Mouse (Mus musculus) hindlimb bud, embryonic 11.5 days (tissue): ENCODE measurements at regions not wholly inside any gene's neighbourhood (a gene's known extent, or its start where the extent isn't known, plus 50 kb on each side); places are given as distances from the start of the nearest gene placed in this dataset.

Experiments used
- DNase-seq: peaks from one replicate; pipeline ENCODE4 v3.0.0-alpha.2; 2012; ENCODE audit warnings: low read depth, low spot score; ENCODE audit errors: extremely low spot score

GRCm38 (mm10) chr1:111355435-111355834 is 378.1 kb upstream of the Cdh19 start:
- no peak for DNase-seq

DNA sequence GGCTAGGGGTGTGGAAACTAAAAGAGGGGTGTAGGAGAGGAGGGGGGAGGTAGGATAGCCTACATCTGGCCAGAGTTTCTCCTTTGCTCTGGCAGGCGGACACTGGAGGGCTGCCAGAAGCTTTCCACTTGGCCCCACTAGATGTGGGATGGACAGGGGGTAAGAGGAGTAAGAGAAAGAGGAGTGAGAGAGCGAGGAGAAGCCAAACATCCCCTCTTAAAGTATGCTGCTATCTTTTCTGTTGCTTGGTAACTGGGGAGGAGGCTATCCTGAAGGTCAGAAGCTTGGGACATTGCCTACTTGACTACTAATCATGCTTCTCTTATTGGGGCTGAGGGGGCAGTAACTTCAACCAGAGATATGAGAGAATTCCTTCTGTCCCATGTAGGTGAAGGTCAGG is 360.5 kb upstream of the Cdh19 start:
- DNase-seq = no peak

DNA sequence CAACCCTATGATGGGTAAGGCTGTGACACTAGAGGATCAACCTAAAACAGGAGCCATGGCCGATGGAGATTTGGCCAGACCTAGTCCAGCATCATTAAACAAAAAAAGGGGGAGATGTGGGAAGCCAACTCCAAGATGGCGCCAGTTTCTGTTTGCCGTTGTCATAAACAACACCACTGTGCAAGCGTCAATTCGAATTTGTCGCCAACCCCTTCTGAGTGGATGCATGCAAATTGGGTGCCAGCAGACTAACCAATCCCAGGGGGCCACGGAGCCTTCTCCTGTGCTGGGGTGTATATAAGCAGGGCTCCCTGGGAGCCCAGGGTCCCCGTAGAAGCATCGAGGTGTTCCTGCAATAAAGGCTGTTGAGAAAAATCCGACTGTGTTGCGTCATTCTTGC is 324.9 kb upstream of the Cdh19 start:
- DNase-seq = no peak

DNA sequence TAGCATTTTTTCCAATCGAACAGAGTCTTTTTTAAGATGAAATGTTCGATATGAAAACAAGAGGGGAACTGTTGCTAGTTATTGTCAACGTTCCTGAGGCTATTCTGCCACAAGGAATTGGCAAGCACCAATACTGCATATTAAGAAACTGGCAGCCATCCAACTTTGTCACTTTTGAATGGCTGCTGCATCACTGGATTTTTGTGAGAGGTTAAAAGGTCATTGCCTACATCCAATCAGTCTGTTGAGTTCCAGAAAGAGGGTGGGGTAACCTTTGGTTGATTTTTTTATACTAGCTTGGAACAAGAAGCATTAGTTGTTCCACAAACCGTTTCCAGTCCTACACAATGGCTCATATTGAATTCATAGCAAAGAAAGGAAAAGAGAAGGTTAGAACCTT is 309.0 kb upstream of the Cdh19 start:
- DNase-seq = no peak

DNA sequence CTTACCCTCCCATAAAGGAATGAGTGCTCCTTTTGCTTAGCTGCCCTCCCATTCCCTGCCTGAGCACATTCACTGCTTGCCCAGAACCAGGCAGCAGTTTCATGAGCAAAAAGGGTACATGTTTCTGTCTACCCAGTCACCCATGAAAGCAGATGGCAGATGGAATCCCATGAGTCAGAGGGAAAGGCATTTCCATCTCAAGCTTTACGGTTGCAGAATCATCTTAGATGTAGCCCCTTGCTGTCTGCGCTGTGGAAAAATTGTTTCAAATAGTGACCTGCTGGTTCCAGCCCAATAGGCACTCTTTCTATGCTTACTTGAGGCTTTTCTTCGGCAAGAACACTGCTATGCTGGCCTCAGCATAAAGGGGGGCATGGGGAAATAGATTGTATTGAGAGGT is 308.5 kb upstream of the Cdh19 start:
- no peak for DNase-seq

DNA sequence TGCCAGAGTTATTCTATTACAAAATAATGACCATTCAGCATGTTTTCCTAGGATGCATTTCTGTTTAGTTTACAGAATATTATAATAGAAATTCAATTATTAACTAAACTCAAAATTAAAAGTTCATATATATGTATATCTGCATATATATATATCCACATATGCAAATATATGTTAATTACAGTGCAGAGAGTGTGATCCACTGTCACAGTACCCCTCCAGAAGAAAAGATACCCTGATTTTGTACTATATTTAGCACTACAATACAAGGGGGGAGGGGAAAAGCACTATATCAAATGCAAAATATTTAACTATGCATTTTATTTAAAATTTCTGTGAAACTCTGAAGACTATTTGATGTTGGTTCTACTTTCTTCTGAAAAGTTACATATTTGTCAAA is 265.4 kb upstream of the Cdh19 start:
- no peak for DNase-seq

DNA sequence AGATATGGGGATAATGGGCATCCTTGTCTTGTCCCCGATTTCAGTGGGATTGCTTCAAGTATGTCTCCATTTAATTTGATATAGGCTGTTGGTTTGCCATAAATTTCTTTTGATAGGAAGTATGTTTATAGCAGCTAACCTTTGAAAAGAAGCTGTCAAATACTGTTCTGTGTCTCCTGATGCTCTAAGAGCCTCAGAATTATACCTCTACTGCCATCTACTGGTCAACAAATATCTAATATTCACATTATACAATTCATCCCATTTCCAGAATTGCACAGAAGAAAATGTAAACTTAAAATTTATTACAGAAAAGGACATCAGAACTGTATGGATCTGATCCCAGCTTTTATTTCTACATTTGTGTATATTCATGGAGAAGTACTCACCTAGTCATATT is 265.0 kb upstream of the Cdh19 start:
- DNase-seq = peak; percentile 14
